Mouse (Mus musculus): Measurements from ENCODE around the gene Fap. TPM values are rescaled to one million over a fixed set of nuclear protein-coding genes. Genes with fewer than 3 reads are reported as not detected.

The Fap gene
- polyA plus RNA-seq, 1 experiment from 2014 or later: 1.3 TPM

GRCm38 (mm10) chr2:62459241-62460174, 114.4 kb downstream of the Fap start:
- no peak overlapping the region for H3K4me3 ChIP-seq (replicated peaks; ENCODE audit: low read length)
- no peaks in the 10 kb centered on the region for H3K36me3 ChIP-seq (ENCODE audit: control insufficient read depth, insufficient read depth)
- H3K27me3 ChIP-seq (replicated peaks; ENCODE audit: control insufficient read depth, insufficient read depth, low read length): no peaks in the 10 kb centered on the region
- no peaks in the 10 kb centered on the region for H3K9me3 ChIP-seq (ENCODE audit: control insufficient read depth, low read length)
- WGBS: 55% methylated on average over 18 of the region's 18 CpGs
- H3K9ac ChIP-seq (replicated peaks; ENCODE audit: low read depth, low read length): no peak overlapping the region
- no peak for ATAC-seq
- H3K4me1 ChIP-seq (replicated peaks; ENCODE audit: control insufficient read depth, insufficient read depth, low read length): peaks cover 18% of the 10 kb centered on the region
- H3K4me2 ChIP-seq (ENCODE audit: low read length): no peak overlapping the region
- peak overlapping the region; percentile 39; the same call in 1 of the 2 replicates for H3K27ac ChIP-seq (ENCODE audit: low read length)

GRCm38 (mm10) chr2:62458070-62458469, 115.8 kb downstream of the Fap start:
- Histone ChIP-seq H3K9me3 (ENCODE audit: control insufficient read depth, low read length) (no peaks in the 10 kb centered on the region), H3K27ac (ENCODE audit: low read length) (no peak overlapping the region), H3K9ac (replicated peaks; ENCODE audit: low read depth, low read length) (no peak overlapping the region), H3K36me3 (ENCODE audit: control insufficient read depth, insufficient read depth) (no peaks in the 10 kb centered on the region), H3K4me1 (replicated peaks; ENCODE audit: control insufficient read depth, insufficient read depth, low read length) (peaks cover 18% of the 10 kb centered on the region), H3K4me2 (ENCODE audit: low read length) (no peak overlapping the region), H3K4me3 (replicated peaks; ENCODE audit: low read length) (no peak overlapping the region), H3K27me3 (replicated peaks; ENCODE audit: control insufficient read depth, insufficient read depth, low read length) (no peaks in the 10 kb centered on the region)
- 29% methylated on average over 9 of the region's 9 CpGs for WGBS
- 0 out of 2 replicates have a peak, but pooled peaks have one; percentile 17 for ATAC-seq

- Histone ChIP-seq H3K27me3 (replicated peaks; ENCODE audit: control insufficient read depth, insufficient read depth, low read length) (no peaks in the 10 kb centered on the region), H3K4me3 (replicated peaks; ENCODE audit: low read length) (no peak overlapping the region), H3K27ac (ENCODE audit: low read length) (no peak overlapping the region), H3K36me3 (ENCODE audit: control insufficient read depth, insufficient read depth) (no peaks in the 10 kb centered on the region), H3K4me1 (replicated peaks; ENCODE audit: control insufficient read depth, insufficient read depth, low read length) (peaks cover 11% of the 10 kb centered on the region), H3K9me3 (ENCODE audit: control insufficient read depth, low read length) (no peaks in the 10 kb centered on the region), H3K9ac (replicated peaks; ENCODE audit: low read depth, low read length) (no peak overlapping the region), H3K4me2 (ENCODE audit: low read length) (no peak overlapping the region)
- ATAC-seq: no peak
- WGBS: 75% methylated on average over 11 of the region's 11 CpGs
Observed at GRCm38 (mm10) chr2:62454991-62455390, 118.9 kb downstream of the Fap start.

GRCm38 (mm10) chr2:62454033-62454432, 119.8 kb downstream of the Fap start:
- Histone ChIP-seq H3K4me3 (replicated peaks; ENCODE audit: low read length) (no peak overlapping the region), H3K27ac (ENCODE audit: low read length) (no peak overlapping the region), H3K36me3 (ENCODE audit: control insufficient read depth, insufficient read depth) (no peaks in the 10 kb centered on the region), H3K9ac (replicated peaks; ENCODE audit: low read depth, low read length) (no peak overlapping the region), H3K27me3 (replicated peaks; ENCODE audit: control insufficient read depth, insufficient read depth, low read length) (no peaks in the 10 kb centered on the region), H3K9me3 (ENCODE audit: control insufficient read depth, low read length) (no peaks in the 10 kb centered on the region), H3K4me2 (ENCODE audit: low read length) (no peak overlapping the region), H3K4me1 (replicated peaks; ENCODE audit: control insufficient read depth, insufficient read depth, low read length) (0 out of 2 replicates have a peak, but pooled peaks cover 4% of the 10 kb centered on the region)
- no peak for ATAC-seq
- 74% methylated on average over 6 of the region's 6 CpGs for WGBS

Other genes with a start within 250 kb of the Fap start
- gene Dpp4, start 161.8 kb downstream of the Fap start, polyA plus RNA-seq (2015; fragmentation: Nextera tagmentation; extraction: Ambion mirVana): 1.3 and 1.8 TPM in 2 replicates
- 2.7 and 2.8 TPM in 2 replicates for gene Gcg, start 90.4 kb downstream of the Fap start, polyA plus RNA-seq (2015; fragmentation: Nextera tagmentation; extraction: Ambion mirVana)
- gene Ifih1, start 72.2 kb upstream of the Fap start, polyA plus RNA-seq (2015; fragmentation: Nextera tagmentation; extraction: Ambion mirVana): 1.2 and 1.4 TPM in 2 replicates
- 8.8 and 9.2 TPM in 2 replicates for gene Gca, start 90.2 kb upstream of the Fap start, polyA plus RNA-seq (2015; fragmentation: Nextera tagmentation; extraction: Ambion mirVana)

All from forebrain, embryonic 16.5 days (tissue).